Mouse (Mus musculus): ENCODE measurements around the gene Isl1. TPM values are rescaled to one million over a fixed set of nuclear protein-coding genes. Genes with fewer than 3 reads are reported as not detected.

Isl1 gene
- polyA plus RNA-seq (2014; fragmentation: Nextera tagmentation; extraction: Ambion mirVana), result 2.7 and 4.6 TPM in 2 replicates

DNA sequence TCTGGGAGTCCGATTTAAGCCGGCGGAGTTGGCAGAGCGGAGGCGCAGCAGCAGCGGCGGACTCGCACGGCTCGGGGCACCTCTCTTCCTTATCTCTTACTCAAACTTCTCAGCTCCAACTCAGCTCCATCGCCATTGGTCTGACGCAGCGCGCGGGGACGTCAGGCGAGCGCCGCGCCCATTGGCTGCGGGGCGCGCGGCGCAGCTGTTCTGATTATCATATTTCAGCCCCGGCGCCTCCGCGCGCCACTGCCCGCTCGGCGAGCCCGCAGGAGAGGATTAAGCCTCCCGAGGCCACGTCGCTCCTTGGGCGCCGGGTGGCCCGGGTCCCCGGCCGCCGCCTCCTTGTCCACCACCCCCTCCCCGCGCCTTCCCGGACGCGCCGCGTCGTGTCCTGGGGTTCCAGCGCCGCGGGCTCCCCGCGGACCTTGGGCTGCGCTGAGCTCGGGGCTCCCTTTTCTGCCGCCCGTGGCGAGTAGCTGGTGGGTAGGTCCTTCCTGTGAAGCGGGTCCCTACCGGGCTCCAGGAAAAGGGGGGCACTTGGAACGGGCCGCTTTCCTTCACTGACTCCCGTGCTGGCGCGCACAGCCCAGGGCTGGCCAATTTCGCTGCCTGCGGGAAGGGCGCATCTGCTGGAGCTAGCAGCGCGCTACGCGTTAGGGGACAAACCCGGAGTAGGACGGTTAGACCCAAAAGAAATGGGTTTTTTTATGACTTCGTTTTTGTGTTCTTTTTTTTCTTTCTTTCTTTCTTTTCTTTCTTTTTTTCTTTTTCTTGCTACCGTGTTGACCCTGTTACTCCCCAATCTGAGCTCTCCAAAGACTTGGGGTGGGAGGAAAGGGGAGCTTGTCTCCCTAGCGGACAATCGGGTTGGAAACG, at the start of gene Isl1:
TSS of gene Isl1 (minus strand) at position 106 of the 879 bp plus-strand sequence.
- Histone ChIP-seq H3K9ac (ENCODE audit: low read length) (peak within 1 kb of the TSS; percentile 56), H3K27me3 (replicated peaks; ENCODE audit: control insufficient read depth, insufficient read depth, low read length) (peaks cover 94% of the 10 kb centered on the region), H3K4me1 (replicated peaks; ENCODE audit: control insufficient read depth, insufficient read depth, low read length) (0 out of 2 replicates have a peak, but pooled peaks cover 2% of the 10 kb centered on the region), H3K36me3 (ENCODE audit: control insufficient read depth, insufficient read depth, low read length) (no peaks in the 10 kb centered on the region), H3K4me2 (ENCODE audit: low read length) (peak within 1 kb of the TSS; percentile 82), H3K27ac (ENCODE audit: low read depth) (peak within 1 kb of the TSS; percentile 57; the same call in 1 of the 2 replicates), H3K9me3 (ENCODE audit: control insufficient read depth, low read length) (no peaks in the 10 kb centered on the region), H3K4me3 (ENCODE audit: low read depth, low read length) (peak within 1 kb of the TSS; percentile 51)
- DNase-seq (ENCODE audit: low spot score), result peak; percentile 87
- under 1% methylated on average over 82 of the region's 82 CpGs for WGBS
- ATAC-seq (replicated peaks; ENCODE audit: low FRiP score, low TSS enrichment, low read depth), result peak; percentile 96

- no peak overlapping the region for H3K4me3 ChIP-seq (ENCODE audit: low read depth, low read length)
- no peak overlapping the region for H3K4me2 ChIP-seq (ENCODE audit: low read length)
- H3K4me1 ChIP-seq (replicated peaks; ENCODE audit: control insufficient read depth, insufficient read depth, low read length), result no peaks in the 10 kb centered on the region
- H3K36me3 ChIP-seq (ENCODE audit: control insufficient read depth, insufficient read depth, low read length), result no peaks in the 10 kb centered on the region
- WGBS, result 77% methylated on average over 3 of the region's 3 CpGs
- ATAC-seq (replicated peaks; ENCODE audit: low FRiP score, low TSS enrichment, low read depth) (no peak), DNase-seq (ENCODE audit: low spot score) (no peak)
- no peak overlapping the region for H3K27ac ChIP-seq (ENCODE audit: low read depth)
- no peak overlapping the region for H3K9ac ChIP-seq (ENCODE audit: low read length)
- no peaks in the 10 kb centered on the region for H3K9me3 ChIP-seq (ENCODE audit: control insufficient read depth, low read length)
- H3K27me3 ChIP-seq (replicated peaks; ENCODE audit: control insufficient read depth, insufficient read depth, low read length), result no peaks in the 10 kb centered on the region
Observed at GRCm38 (mm10) chr13:116335763-116336162, 26.3 kb upstream of the Isl1 start.

DNA sequence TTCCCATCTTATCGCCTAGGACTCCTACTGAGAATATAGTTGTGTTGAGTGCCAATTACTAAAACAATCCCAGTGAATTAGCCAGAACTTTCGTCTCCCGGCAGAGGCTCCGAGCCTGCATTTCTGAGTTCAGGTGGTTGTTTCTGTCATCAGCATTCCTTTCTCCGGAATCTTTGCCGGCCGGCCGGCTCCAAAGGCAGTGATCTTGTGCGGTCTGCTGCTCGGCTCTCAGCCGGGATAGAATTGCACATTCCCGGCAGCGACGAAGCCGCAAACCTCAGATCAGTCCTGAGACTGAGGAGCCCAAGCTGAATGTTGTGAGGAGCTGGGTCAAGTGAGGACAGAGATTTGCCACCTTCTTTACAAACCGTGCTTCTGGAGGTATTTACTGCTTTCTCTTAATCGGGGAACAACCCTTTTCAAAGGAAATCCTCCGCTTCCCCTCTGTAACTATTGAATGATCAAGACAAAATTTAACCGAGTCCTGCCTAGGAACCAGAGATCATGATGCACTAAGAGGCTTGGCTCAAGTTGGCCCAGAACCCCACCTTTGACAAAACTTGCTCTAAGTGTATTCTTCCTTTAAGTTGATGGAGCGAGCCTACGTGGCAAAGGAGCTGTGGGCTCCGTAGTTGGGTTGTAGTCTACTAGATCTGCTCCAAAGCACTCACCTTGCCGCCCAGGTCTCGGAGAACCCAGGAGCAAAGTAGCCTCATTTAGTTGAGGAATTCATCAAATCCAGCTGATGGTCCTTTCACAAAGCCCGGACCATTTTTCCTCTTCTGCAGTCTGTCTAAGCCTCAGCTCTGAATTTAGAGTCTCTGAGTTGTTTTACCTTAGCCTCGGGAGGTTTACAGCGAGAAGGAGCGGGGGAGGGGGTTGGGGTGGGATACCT, 4.4 kb upstream of the Isl1 start:
- Histone ChIP-seq H3K4me2 (ENCODE audit: low read length) (peak overlapping the region; percentile 26), H3K4me1 (replicated peaks; ENCODE audit: control insufficient read depth, insufficient read depth, low read length) (0 out of 2 replicates have a peak, but pooled peaks cover 2% of the 10 kb centered on the region), H3K27ac (ENCODE audit: low read depth) (no peak overlapping the region), H3K4me3 (ENCODE audit: low read depth, low read length) (peak overlapping the region; percentile 10; the same call in 1 of the 2 replicates), H3K36me3 (ENCODE audit: control insufficient read depth, insufficient read depth, low read length) (no peaks in the 10 kb centered on the region), H3K9me3 (ENCODE audit: control insufficient read depth, low read length) (no peaks in the 10 kb centered on the region), H3K9ac (ENCODE audit: low read length) (no peak overlapping the region), H3K27me3 (replicated peaks; ENCODE audit: control insufficient read depth, insufficient read depth, low read length) (peaks cover 65% of the 10 kb centered on the region)
- DNase-seq (ENCODE audit: low spot score) (no peak), ATAC-seq (replicated peaks; ENCODE audit: low FRiP score, low TSS enrichment, low read depth) (no peak)
- 6% methylated on average over 28 of the region's 28 CpGs for WGBS

GRCm38 (mm10) chr13:116311871-116312720, 2.6 kb upstream of the Isl1 start:
- Histone ChIP-seq H3K36me3 (ENCODE audit: control insufficient read depth, insufficient read depth, low read length) (no peaks in the 10 kb centered on the region), H3K4me1 (replicated peaks; ENCODE audit: control insufficient read depth, insufficient read depth, low read length) (0 out of 2 replicates have a peak, but pooled peaks cover 2% of the 10 kb centered on the region), H3K27ac (ENCODE audit: low read depth) (no peak overlapping the region), H3K9ac (ENCODE audit: low read length) (no peak overlapping the region), H3K4me2 (ENCODE audit: low read length) (peak overlapping the region; percentile 29), H3K9me3 (ENCODE audit: control insufficient read depth, low read length) (no peaks in the 10 kb centered on the region), H3K4me3 (ENCODE audit: low read depth, low read length) (no peak overlapping the region), H3K27me3 (replicated peaks; ENCODE audit: control insufficient read depth, insufficient read depth, low read length) (peaks cover 82% of the 10 kb centered on the region)
- no peak for DNase-seq (ENCODE audit: low spot score)
- WGBS, result 24% methylated on average over 13 of the region's 13 CpGs
- ATAC-seq (replicated peaks; ENCODE audit: low FRiP score, low TSS enrichment, low read depth), result no peak

- H3K9me3 ChIP-seq (ENCODE audit: control insufficient read depth, low read length), result no peaks in the 10 kb centered on the region
- no peak overlapping the region for H3K27ac ChIP-seq (ENCODE audit: low read depth)
- H3K27me3 ChIP-seq (replicated peaks; ENCODE audit: control insufficient read depth, insufficient read depth, low read length), result peaks cover 91% of the 10 kb centered on the region
- H3K4me1 ChIP-seq (replicated peaks; ENCODE audit: control insufficient read depth, insufficient read depth, low read length), result 0 out of 2 replicates have a peak, but pooled peaks cover 2% of the 10 kb centered on the region
- H3K36me3 ChIP-seq (ENCODE audit: control insufficient read depth, insufficient read depth, low read length), result no peaks in the 10 kb centered on the region
- ATAC-seq (replicated peaks; ENCODE audit: low FRiP score, low TSS enrichment, low read depth) (no peak), DNase-seq (ENCODE audit: low spot score) (no peak)
- 39% methylated on average over 4 of the region's 4 CpGs for WGBS
- H3K9ac ChIP-seq (ENCODE audit: low read length), result no peak overlapping the region
- peak overlapping the region; percentile 82 for H3K4me2 ChIP-seq (ENCODE audit: low read length)
- H3K4me3 ChIP-seq (ENCODE audit: low read depth, low read length), result peak overlapping the region; percentile 51
Observed at GRCm38 (mm10) chr13:116311011-116311410, 1.5 kb upstream of the Isl1 start.

DNA sequence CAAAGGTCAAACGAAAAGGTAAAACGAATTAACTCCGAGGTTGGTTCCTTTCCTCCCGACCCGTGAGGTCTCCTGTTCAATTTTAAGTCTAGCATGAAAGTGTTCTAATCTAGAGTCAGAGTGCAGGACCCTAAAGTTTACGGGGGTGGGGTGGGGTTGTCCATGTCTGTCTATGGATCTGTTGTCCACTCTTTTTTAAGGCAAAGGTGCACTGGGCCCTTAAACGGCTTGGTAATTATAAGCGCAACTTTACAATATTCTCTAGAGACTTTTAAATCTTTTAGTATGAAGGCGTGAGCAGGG, 925 bp upstream of the Isl1 start:
- Histone ChIP-seq H3K9ac (ENCODE audit: low read length) (peak overlapping the region; percentile 56; the same call in 1 of the 2 replicates), H3K27me3 (replicated peaks; ENCODE audit: control insufficient read depth, insufficient read depth, low read length) (peaks cover 91% of the 10 kb centered on the region), H3K36me3 (ENCODE audit: control insufficient read depth, insufficient read depth, low read length) (no peaks in the 10 kb centered on the region), H3K4me1 (replicated peaks; ENCODE audit: control insufficient read depth, insufficient read depth, low read length) (0 out of 2 replicates have a peak, but pooled peaks cover 2% of the 10 kb centered on the region), H3K27ac (ENCODE audit: low read depth) (no peak overlapping the region), H3K4me3 (ENCODE audit: low read depth, low read length) (peak overlapping the region; percentile 51), H3K4me2 (ENCODE audit: low read length) (peak overlapping the region; percentile 82), H3K9me3 (ENCODE audit: control insufficient read depth, low read length) (no peaks in the 10 kb centered on the region)
- WGBS, result 2% methylated on average over 9 of the region's 9 CpGs
- DNase-seq (ENCODE audit: low spot score) (no peak), ATAC-seq (replicated peaks; ENCODE audit: low FRiP score, low TSS enrichment, low read depth) (no peak)

- under 1% methylated on average over 18 of the region's 18 CpGs for WGBS
- peaks cover 94% of the 10 kb centered on the region for H3K27me3 ChIP-seq (replicated peaks; ENCODE audit: control insufficient read depth, insufficient read depth, low read length)
- H3K27ac ChIP-seq (ENCODE audit: low read depth), result no peak overlapping the region; the same call in 1 of the 2 replicates
- H3K9ac ChIP-seq (ENCODE audit: low read length), result peak overlapping the region; percentile 47
- no peaks in the 10 kb centered on the region for H3K9me3 ChIP-seq (ENCODE audit: control insufficient read depth, low read length)
- H3K36me3 ChIP-seq (ENCODE audit: control insufficient read depth, insufficient read depth, low read length), result no peaks in the 10 kb centered on the region
- H3K4me3 ChIP-seq (ENCODE audit: low read depth, low read length), result peak overlapping the region; percentile 51
- no peak for ATAC-seq (replicated peaks; ENCODE audit: low FRiP score, low TSS enrichment, low read depth)
- 0 out of 2 replicates have a peak, but pooled peaks cover 2% of the 10 kb centered on the region for H3K4me1 ChIP-seq (replicated peaks; ENCODE audit: control insufficient read depth, insufficient read depth, low read length)
- peak overlapping the region; percentile 82 for H3K4me2 ChIP-seq (ENCODE audit: low read length)
- no peak for DNase-seq (ENCODE audit: low spot score)
Observed at GRCm38 (mm10) chr13:116308933-116309583, 431 bp downstream of the Isl1 start.

Data from intestine, embryonic 14.5 days (tissue).